Mouse (Mus musculus) ES-E14 (cell line): ENCODE results near the gene Slc36a1. TPM values are rescaled to one million over a fixed set of nuclear protein-coding genes. Genes with fewer than 3 reads are reported as not detected.

ENCODE experiments used
- DNase-seq: peaks from one replicate; pipeline ENCODE4 v3.0.0-alpha.2; 2013; ENCODE audit warnings: low read depth, low spot score
- H3K27ac ChIP-seq: 2 replicates; pipeline ENCODE4 v1.5.1; 2012; ENCODE audit warnings: low read depth, mild to moderate bottlenecking, low read length, moderate library complexity, mixed read lengths; ENCODE audit not compliant: poor library complexity, insufficient read depth, severe bottlenecking
- H3K36me3 ChIP-seq: 2 replicates; pipeline ENCODE4 v1.6.1; 2012; ENCODE audit warnings: mild to moderate bottlenecking, low read length, moderate library complexity, mixed read lengths; ENCODE audit not compliant: control insufficient read depth, poor library complexity, insufficient read depth, severe bottlenecking
- H3K4me1 ChIP-seq, 2 experiments: fragments of 150-350 bp in 1 of 2; sonication (generic) in 1 of 2; 2 replicates each; pipeline ENCODE4 v1.6.1; 2012; ENCODE audit warnings: low read length in 2 of 2, mild to moderate bottlenecking in 1 of 2, mixed read lengths in 1 of 2; ENCODE audit not compliant: control insufficient read depth in 2 of 2, insufficient read depth in 2 of 2, poor library complexity in 1 of 2
- H3K4me3 ChIP-seq, 2 experiments: fragments of 150-350 bp in 1 of 2; sonication (generic) in 1 of 2; 2 replicates each; pipeline ENCODE4 v1.5.1; 2012; ENCODE audit warnings: low read length in 2 of 2, low read depth in 1 of 2, mild to moderate bottlenecking in 1 of 2, mixed read lengths in 1 of 2; ENCODE audit not compliant: insufficient read depth in 1 of 2, poor library complexity in 1 of 2, severe bottlenecking in 1 of 2
- H3K9ac ChIP-seq: 2 replicates; pipeline ENCODE4 v1.6.1; 2012; ENCODE audit warnings: low read depth, mild to moderate bottlenecking, low read length, mixed read lengths; ENCODE audit not compliant: poor library complexity, insufficient read depth, severe bottlenecking
- H3K9me3 ChIP-seq: fragments of 150-350 bp; sonication (generic); 2 replicates; pipeline ENCODE4 v1.6.1; 2012; ENCODE audit warnings: low read depth, mild to moderate bottlenecking, low read length; ENCODE audit not compliant: control insufficient read depth, insufficient read depth
- CHD2 ChIP-seq: IDR thresholded peaks from 2 replicates; pipeline ENCODE4 v1.6.1; 2014; ENCODE audit warnings: mild to moderate bottlenecking, low read depth, low read length, inconsistent platforms
- HCFC1 ChIP-seq: IDR thresholded peaks from 2 replicates; pipeline ENCODE4 v1.6.1; 2012; ENCODE audit warnings: low read length, inconsistent platforms, borderline replicate concordance; ENCODE audit not compliant: insufficient read depth
- MAFK ChIP-seq: IDR thresholded peaks from 2 replicates; pipeline ENCODE4 v1.6.1; 2014; ENCODE audit warnings: mild to moderate bottlenecking, low read depth, low read length, inconsistent platforms; ENCODE audit not compliant: insufficient read depth
- ZC3H11A ChIP-seq: IDR thresholded peaks from 2 replicates; pipeline ENCODE4 v1.6.1; 2012; ENCODE audit warnings: low read depth, mild to moderate bottlenecking, inconsistent platforms, low read length, borderline replicate concordance
- ZNF384 ChIP-seq: IDR thresholded peaks from 2 replicates; pipeline ENCODE4 v1.6.1; 2012; ENCODE audit warnings: low read depth, low read length, inconsistent platforms
- in situ Hi-C, 2 experiments: fragments of 600-800 bp; cut with MboI; formaldehyde crosslinking; loops; one replicate each; pipeline ENCODE4 v1.15.1; 2025; ENCODE audit warnings: low sequenced_read_pairs in 2 of 2, inconsistent platforms in 1 of 2; ENCODE audit not compliant: unreplicated experiment in 2 of 2
- total RNA-seq: library from RNA; depleted of rRNA; stranded (reverse); fragments of 300-350 nt; gene quantifications from 2 replicates; pipeline ENCODE4 v1.2.3, GENCODE M21; 2012

The Slc36a1 gene
- total RNA-seq, 1 experiment: 7.4 TPM

GRCm38 (mm10) chr11:55162670-55163069 is 41.5 kb upstream of the Slc36a1 start:
- no peak overlapping the region for H3K27ac ChIP-seq
- H3K4me3 ChIP-seq: no peak overlapping the region
- TF ChIP-seq ZC3H11A (0 out of 2 replicates have a peak, but pooled peaks have one; percentile 28), ZNF384 (no peak), HCFC1 (no peak)
- H3K9ac ChIP-seq: no peak overlapping the region
- in situ Hi-C loops: no loop called here
- no peaks in the 10 kb centered on the region for H3K9me3 ChIP-seq
- peaks cover 0 to 2% of the 10 kb centered on the region in 2 experiments; a peak in 1 of 4 replicates for H3K4me1 ChIP-seq
- no peaks in the 10 kb centered on the region for H3K36me3 ChIP-seq
- DNase-seq: peak; percentile 86

- Histone ChIP-seq H3K9me3 (no peaks in the 10 kb centered on the region), H3K4me3 (no peak overlapping the region), H3K9ac (no peak overlapping the region), H3K4me1 (no peaks in the 10 kb centered on the region), H3K36me3 (no peaks in the 10 kb centered on the region), H3K27ac (no peak overlapping the region)
- peak; percentile 70 for DNase-seq
- TF ChIP-seq MAFK: no peak
- TF ChIP-seq ZC3H11A: peak; percentile 72
- in situ Hi-C loops: loop anchor here in 1 of 2 experiments (5.0 kb wide), 1 partner anchor 223 kb away; no protein-coding TSS in a partner anchor
Measured at GRCm38 (mm10) chr11:55164723-55165122, 39.4 kb upstream of the Slc36a1 start.

GRCm38 (mm10) chr11:55165748-55166147 is 38.4 kb upstream of the Slc36a1 start:
- in situ Hi-C loops: loop anchor here in 1 of 2 experiments (5.0 kb wide), 1 partner anchor 222 kb away; no protein-coding TSS in a partner anchor
- H3K36me3 ChIP-seq: no peaks in the 10 kb centered on the region
- TF ChIP-seq MAFK (no peak), CHD2 (no peak)
- no peak for DNase-seq
- no peak overlapping the region for H3K9ac ChIP-seq
- H3K27ac ChIP-seq: no peak overlapping the region
- no peaks in the 10 kb centered on the region for H3K9me3 ChIP-seq
- H3K4me3 ChIP-seq: no peak overlapping the region
- no peaks in the 10 kb centered on the region for H3K4me1 ChIP-seq

- DNase-seq: no peak
- H3K9me3 ChIP-seq: no peaks in the 10 kb centered on the region
- no peaks in the 10 kb centered on the region for H3K36me3 ChIP-seq
- H3K4me1 ChIP-seq: no peaks in the 10 kb centered on the region
- no peak overlapping the region for H3K27ac ChIP-seq
- H3K4me3 ChIP-seq: no peak overlapping the region
- in situ Hi-C loops: loop anchor here in 1 of 2 experiments (5.0 kb wide), 1 partner anchor 219 kb away; no protein-coding TSS in a partner anchor
- H3K9ac ChIP-seq: no peak overlapping the region
- TF ChIP-seq ZC3H11A: no peak
- no peak for TF ChIP-seq MAFK
Measured at GRCm38 (mm10) chr11:55168504-55168903, 35.6 kb upstream of the Slc36a1 start.

GRCm38 (mm10) chr11:55168914-55169313 is 35.2 kb upstream of the Slc36a1 start:
- TF ChIP-seq ZNF384 (no peak), HCFC1 (no peak), CHD2 (no peak), ZC3H11A (no peak), MAFK (no peak)
- H3K9ac ChIP-seq: no peak overlapping the region
- H3K9me3 ChIP-seq: no peaks in the 10 kb centered on the region
- no peak overlapping the region for H3K4me3 ChIP-seq
- no peaks in the 10 kb centered on the region for H3K4me1 ChIP-seq
- no peak overlapping the region for H3K27ac ChIP-seq
- in situ Hi-C loops: loop anchor here in 1 of 2 experiments (5.0 kb wide), 1 partner anchor 218 kb away; no protein-coding TSS in a partner anchor
- no peak for DNase-seq
- no peaks in the 10 kb centered on the region for H3K36me3 ChIP-seq
